Mouse (Mus musculus) adrenal gland, adult (tissue): ENCODE measurements around the gene Top3b.
A peak's percentile ranks its signal among the peaks of the same experiment; 100 is the strongest.
"Not testable (repeated sequence)": the region's sequence is repeated elsewhere in the genome, so short reads cannot be mapped to it uniquely, and the experiment has no call there.

ENCODE experiments used
- DNase-seq, 2 experiments: peaks; one replicate each; pipeline ENCODE4 v3.0.0; 2022 to 2023; ENCODE audit warnings: low spot score in 1 of 2; ENCODE audit not compliant: inconsistent age in 2 of 2

Top3b gene

DNA sequence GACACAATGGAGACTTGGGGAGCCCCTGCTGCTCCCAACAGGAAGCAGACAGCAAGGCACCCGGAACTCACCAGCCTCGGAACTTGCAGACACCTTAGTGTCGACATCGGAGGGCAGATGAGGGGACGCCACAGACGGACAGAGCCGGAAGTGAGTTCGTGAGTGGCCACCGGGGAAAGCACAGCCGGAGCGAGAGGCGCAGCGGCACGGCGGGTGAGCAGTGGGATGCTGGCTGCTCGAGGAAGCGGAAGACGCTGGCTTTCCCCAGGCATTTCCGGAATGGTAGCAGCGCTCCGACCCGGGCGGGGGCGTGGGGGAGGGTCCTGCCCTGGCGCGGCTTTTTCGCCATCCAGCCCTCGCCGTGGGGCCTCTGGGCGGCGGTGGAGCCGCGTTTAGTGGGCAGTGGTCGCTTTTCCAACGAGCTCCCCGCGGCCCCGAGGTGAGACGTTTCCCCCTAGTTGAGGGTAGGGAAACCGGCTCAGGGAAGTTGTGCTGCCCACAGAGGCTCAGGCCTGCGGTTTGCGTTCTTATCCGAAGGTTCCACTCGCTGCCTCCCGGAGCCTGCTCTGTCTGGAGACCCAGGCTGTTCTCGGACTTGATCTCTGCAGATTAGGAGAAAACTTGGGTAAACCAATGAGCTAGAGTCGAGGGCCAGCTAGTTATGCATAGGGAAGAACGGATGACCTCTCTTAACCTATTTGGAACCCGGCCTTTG, at the start of gene Top3b, which contains the start of gene Vpreb1:
Gene Top3b (plus strand): TSS at position 120 of the 715 bp plus-strand sequence.
Gene Vpreb1 (minus strand): TSS at position 227 of the 715 bp plus-strand sequence.
- peak; percentile 91 to 96 for DNase-seq

DNA sequence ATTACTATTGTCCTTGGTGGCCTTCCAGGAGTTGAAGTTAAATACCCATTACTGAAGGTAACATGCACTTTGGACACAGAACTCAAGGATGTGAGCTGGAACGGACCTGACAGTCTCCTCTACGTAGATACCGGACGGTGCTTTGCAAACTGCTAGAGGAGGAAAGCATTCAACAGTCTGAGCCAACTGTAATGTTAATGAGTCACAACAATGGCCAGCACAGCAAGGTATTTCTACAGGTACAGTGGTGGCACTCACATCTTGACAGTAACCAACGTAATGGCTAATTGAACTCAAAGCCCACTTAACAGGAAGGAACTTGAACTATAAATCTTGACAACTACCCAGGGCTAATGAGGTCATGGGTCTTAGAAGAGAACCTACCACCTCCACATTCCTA, 45.1 kb upstream of the Top3b start:
- DNase-seq, result no peak

DNA sequence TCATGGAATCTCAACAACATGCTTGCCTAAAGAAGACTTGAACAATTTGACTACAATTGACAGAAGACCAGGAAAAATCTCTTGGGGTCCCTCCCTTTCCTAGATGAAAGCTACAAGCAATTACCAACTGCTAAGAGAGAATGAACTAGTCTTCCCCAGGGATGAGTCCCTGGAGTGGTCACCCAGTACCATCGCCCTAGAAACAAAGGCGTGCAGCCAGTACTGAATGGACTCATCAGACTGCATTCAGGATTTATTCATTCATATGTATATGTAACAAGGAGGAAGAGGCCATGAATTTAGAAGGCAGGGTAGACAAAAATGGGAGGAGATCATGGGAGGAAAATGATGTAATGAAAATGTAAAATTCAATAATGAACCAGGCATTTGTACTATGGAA, 44.3 kb upstream of the Top3b start:
- DNase-seq, result no peak

DNA sequence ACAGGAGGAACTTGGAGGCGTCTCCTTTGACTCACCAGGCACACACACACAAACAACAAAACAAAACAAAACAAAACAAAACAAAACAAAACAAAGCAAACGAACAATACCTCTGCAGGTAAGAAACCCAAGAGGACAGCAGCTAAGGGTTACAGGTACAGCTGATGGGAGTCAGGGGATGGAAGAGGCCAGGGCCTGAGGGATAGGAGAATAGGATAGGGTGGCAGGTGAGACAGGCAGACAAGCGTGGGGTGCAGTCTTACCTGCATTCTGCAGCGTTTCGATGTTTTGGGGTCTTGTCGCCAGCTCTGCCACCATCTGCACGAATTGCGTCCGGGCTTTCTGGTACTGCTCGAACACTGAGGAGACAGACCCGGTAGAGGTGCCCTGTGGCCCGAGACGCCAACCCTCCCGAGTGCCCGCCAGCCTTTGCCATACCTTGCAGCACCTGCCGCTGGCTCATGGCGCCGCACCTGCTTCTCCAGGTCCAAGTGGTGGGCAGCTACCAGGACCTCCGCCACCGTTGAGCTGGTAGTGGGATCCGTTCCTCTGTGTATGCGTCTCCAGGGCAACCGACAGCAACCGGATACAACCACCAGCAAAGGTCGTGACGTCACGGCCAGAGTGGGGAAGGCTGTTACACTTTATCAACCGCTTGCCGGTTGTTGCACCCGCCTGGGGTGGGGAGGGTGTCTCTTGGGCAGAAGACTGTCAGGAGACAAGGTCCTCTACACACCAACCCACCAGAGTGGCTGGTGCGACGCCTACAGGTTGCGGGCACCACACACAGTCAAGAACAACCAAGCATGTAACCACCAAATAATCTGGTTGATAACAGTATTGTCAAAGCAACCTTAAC, 41.5 kb upstream of the Top3b start, which contains the start of gene Spag6l:
Gene Spag6l (minus strand): TSS at position 700 of the 859 bp plus-strand sequence.
- DNase-seq, result peak; percentile 8 to 62

DNA sequence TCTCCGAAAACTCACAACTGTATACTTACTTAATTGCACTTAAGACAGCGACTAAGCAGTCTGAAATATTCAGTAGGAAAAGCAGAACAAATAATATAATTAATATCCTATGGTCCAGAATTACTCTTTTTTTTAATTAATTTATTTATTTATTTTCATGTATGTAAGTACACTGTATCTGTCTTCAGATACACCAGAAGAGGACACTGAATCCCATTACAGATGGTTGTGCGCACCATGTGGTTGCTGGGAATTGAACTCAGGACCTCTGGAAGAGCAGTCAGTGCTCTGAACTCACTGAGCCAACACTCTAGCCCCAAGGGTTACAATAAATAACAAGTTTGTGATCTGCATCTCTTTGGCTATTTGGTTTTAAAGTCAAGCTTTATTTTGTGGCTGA, 40.9 kb upstream of the Top3b start:
- no peak for DNase-seq

DNA sequence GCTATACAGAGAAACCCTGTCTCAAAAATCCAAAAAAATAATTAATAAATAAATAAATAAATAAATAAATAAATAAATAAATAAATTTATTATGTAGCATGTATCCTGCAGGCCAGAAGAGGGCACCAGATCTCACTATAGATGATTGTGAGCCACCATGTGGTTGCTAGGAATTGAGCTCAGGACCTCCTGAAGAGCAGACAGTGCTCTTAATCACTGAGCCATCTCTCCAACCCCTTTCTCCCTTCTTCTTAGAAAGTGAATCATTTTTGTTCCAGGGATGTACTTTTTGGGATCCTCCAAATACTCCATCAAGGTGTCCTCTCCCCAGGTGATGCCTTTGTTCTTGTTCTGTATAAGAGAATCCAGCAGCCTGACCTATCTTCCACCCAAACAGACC, 21.3 kb upstream of the Top3b start:
- DNase-seq, result no peak

DNA sequence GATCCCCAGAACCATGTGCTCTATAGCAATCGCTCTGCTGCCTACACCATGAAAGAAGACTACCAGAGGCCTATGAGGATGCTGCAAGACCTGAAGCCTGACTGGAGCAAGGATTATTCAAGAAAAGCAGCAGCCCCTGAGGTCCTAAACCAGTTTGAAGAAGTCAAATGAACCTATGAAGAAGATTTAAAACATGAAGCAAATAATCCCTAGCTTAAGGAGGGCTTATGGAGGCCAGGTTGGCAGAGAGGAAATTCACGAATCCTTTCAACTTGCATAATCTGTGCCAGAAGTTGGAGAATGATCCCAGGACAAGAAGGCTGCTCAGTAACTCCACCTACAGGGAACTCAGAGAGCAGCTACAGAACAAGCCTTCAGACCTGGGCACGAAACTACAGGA, 18.1 kb upstream of the Top3b start:
- no peak for DNase-seq

DNA sequence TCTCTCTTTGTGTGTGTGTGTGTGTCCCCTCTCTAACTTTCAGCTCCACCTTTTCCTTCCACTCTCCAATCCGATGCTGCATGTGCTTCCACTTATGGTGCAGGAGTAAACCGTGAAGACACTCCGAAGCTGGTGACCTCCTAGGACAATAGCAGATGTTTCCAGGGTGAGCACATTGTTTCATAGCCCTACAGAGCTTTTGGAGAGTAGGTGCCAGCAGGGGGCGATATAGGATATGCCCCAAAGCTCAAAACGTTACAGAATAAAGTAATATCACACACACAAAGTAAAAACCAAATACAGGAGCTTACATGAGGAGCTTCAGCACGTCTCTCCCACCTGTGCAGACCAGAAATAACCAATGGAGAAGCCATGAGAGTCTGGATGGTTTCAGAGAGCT, 15.7 kb upstream of the Top3b start:
- DNase-seq, result peak; percentile 54 to 88

DNA sequence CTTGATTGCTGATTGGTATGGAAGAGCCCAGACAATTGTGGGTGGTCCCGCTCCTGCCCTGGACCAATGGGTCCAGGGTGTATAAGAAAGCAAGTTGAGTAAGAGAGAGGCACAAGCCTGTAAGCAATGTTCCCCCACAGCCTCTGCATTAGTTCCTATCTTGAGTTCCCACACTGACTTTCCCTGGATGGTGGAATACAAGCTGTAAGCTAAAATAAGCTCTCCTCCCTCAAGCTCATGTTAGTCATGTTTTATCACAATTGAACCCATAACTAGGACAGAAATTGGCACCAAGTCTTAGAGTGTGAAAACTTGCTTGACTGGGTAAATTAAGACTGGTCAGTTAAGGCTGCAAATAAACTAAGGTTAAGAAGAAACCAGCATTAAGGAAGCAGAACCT, 15.0 kb upstream of the Top3b start:
- no peak for DNase-seq

DNA sequence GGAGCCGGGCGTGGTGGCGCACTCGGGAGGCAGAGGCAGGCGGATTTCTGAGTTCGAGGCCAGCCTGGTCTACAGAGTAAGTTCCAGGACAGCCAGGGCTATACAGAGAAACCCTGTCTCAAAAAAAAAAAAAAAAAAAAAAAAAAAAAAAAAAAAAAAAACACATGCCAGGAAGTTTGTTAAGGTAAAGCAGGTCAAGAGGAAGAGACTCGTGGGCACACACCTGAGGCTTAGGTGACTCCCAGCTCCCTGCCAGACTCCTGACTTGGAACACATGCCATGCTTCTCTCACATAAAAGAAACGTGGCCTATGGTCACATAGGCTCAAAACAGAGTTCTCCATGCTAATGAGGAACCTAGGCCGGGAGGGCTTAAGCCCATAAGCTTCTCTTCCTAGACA, 14.5 kb upstream of the Top3b start:
- DNase-seq, result not testable (repeated sequence)

DNA sequence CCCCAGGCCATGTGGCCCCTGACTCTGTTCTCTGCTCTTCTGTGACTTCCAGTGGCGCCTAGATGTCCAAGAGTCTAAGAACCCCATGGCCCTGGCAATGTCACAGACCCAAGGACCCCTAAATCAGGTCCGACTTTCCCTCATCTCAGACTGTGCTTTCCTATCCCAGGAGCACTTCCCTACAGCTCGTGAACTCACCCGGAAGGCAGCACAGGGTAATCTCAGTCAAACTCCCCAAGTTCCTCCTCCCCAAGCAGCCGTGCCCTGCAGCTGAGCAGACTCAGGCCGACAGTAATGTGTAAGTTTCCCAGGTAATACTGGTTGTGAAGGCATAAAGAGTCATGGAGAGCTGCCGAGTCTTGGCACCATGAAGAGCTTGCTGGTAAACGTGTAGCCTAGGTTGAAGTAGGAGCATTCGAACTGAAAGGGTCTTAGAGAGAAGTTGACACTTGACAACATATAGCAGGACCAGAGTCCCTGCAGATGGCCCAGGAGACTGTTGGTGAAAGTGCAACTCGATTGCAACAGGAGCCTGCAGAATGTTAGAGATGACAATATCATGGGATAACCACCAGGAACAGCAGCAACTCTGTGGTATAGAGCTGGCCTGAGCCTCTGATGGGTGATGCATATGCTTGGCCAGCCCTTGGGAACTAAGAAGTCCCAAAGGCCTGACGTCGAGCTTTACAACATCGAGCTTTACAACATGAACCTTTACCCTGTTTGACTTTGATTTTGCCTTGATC, 13.6 kb upstream of the Top3b start:
- DNase-seq, result no peak

DNA sequence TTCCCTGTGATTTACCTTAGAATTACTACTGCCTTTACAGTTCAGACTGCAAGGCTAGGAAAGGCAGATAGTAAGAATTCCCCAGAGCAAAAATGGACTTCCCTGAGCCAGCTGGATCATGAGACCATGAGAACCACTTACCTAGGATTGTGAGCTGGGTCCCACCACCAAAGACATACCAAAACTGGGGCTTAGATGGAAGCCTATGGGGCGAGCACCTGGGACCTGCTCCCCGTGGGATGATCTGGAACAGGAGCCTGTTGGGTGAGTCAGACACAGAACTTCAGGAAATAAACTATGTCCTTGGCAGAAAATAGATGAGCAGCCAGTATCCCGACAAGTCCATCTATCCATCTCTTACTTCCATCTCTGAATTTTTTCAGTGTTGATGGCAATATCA, 8.2 kb upstream of the Top3b start:
- no peak for DNase-seq

DNA sequence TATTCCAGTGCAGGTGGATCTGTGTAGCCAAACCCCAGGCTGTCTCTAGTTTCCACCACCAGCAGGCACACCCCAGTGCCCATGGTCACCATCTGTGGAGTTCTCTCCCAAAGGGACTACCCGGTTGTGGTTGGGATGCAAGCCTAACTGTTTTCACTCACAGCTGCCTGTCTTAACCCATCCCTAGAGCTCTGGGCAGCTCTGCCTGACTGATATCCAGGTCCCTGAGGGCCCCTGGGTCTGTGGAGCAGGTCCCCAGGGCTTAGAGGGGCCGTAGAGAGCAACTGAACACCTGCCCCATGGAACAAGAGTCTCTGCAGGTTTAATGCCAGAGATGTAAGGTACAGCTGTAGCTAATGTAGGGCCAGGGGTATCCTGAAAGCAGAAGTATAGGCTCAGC, 6.6 kb upstream of the Top3b start, which contains the start of gene Igll1:
Gene Igll1 (minus strand): TSS at position 8 of the 400 bp plus-strand sequence.
- no peak for DNase-seq

DNA sequence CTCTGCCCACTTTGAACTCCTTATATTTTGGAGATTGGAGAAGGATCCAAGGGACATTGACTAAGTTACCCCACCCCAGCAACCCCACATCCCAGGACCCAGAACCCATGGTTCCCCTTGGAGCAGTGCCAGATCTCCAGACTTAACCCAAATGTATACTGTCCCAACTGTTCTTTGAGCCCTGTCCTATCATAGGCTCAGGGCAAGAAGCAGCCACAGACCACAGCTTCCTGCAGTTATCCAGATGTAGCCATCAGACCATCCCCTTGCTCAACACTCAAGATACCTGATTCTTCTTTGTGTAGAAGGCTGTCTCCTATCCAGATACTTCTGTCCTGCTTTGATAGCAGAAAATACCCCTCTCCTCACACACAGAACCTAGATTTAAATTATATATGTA, 5.3 kb upstream of the Top3b start:
- no peak for DNase-seq

DNA sequence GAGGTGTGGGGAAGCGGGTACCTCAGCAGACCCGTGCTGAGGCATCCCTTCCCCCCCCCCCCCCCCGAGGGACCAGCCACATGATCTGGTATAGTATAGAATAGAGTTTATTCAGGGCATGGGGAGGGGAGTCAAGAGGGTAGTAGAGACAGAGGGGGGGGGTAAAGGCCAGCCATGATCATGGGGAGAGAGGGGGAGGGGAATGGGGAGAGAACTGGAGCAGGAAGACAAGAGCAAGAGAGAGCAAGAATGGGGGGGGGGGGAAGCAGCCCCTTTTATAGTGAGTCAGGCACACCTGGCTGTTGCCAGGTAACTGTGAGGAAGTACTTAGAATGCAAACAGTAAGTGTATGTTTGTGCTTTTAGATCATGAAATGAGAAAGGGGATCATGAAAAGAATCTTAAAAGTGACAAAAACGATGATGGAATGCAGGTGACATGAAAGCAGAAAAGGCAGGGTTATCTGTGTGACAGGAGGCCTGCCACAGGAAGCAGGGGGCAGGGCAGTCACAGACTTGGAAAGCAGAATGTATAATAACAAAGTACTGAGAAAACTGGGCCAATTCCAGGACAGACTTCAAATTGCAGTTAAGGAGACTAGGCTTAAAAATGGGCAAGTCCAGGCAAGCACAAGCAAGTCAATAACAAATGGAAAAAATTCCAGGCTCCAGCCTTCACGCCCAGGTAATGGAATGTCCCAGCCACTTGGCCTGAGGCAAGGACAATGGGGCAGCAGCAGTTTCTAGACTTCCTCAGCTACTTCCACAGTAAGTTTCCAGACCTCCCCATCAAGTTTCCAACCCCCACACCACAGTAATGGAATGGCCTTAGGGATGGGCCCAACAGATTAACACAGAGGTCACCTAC, 4.6 kb upstream of the Top3b start:
- DNase-seq, result no peak

DNA sequence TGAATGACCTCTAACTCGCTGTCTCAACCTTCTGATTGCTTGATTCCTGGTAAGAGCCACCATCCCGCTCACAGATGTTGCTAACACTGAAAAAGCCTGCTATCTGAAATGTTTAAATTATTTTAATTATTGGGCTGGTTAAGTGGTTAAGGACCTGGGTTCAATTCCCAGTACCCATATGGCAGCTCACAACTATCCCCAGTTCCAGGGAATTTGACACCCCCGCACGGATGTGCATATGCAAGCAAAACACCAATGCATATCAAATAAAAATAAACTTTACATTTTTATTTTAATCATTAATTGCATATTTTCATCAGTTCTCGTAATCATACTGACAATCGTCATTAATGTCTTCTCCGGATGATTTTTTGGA, 307 bp upstream of the Top3b start:
- no peak for DNase-seq

DNA sequence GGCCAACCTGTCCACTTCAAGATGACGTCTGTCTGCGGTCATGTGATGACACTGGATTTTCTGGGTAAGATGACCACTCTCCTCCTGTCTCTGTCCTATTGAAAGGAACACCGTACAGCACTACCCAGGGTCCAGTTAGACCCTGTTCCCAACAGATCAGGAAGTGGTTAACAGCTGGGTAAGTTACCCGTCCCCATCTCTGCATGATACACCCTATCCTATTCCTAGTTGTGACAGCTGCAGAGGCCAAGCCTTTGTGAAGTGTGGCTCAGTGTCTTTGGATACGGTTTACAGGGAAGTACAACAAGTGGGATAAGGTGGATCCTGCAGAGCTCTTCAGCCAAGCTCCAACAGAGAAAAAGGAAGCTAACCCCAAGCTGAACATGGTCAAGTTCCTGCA, 8.5 kb downstream of the Top3b start:
- no peak for DNase-seq

DNA sequence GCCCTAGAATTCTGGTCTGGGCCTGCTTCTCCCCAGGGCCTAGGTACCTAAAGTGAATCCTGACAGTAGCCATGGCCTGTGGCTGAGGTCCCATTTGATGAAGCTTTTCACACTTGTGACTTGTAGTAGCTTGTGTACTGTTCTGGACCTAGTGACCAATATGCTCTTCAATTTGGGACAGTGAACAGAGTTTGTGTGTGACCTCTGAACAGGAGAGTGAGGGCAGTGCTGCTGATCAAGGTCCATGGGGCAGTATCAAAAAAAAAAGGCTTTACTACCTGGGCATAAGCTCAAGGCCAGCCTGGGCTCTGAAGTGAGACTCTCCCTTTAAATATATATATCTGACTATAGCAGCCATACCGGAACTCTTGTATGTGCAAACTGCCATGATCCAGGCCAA, 17.8 kb downstream of the Top3b start:
- DNase-seq, result no peak

DNA sequence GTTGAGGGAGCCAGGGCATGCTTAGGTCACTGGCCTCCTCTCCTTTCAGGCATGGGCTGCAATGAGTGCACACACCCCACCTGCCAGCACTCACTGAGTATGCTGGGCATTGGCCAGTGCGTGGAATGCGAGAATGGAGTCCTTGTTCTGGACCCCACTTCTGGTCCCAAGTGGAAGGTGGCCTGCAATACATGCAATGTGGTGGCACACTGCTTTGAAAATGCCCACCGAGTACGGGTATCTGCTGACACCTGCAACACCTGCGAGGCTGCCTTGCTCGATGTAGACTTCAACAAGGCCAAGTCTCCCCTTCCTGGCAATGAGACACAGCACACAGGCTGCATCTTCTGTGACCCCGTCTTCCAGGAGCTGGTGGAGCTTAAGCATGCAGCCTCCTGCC, 21.8 kb downstream of the Top3b start:
- DNase-seq, result no peak

DNA sequence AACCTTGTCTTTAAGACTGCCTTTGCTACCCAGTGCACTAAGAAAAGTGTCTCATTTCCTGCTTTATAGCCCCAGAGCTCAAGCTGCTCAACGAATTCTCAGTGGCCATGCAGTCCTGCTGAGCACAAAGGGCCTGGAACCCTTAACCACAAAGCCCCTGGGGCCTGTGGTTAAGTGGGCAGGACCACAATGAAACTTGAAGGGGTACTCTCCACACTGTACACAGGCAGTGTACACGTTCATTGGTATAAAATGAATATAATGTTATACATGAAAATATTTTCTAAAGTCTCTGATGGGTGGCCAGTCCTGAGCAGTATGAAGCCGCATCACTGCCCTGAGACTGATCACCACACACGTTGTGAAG, 25.5 kb downstream of the Top3b start:
- no peak for DNase-seq
